Mouse (Mus musculus) erythroblast, embryonic 14.5 days (primary cell): Measurements from ENCODE around the gene Alpk3. TPM values are rescaled to one million over a fixed set of nuclear protein-coding genes. Genes with fewer than 3 reads are reported as not detected.

Source experiments
- H3K27me3 ChIP-seq: 2 replicates; pipeline ENCODE4 v1.6.1; 2012; ENCODE audit warnings: inconsistent platforms; ENCODE audit not compliant: control insufficient read depth
- H3K36me3 ChIP-seq: 2 replicates; pipeline ENCODE4 v1.6.1; 2012; ENCODE audit warnings: mild to moderate bottlenecking, inconsistent platforms; ENCODE audit not compliant: control insufficient read depth
- H3K4me1 ChIP-seq: 2 replicates; pipeline ENCODE4 v1.6.1; 2012; ENCODE audit warnings: inconsistent platforms; ENCODE audit not compliant: control insufficient read depth
- H3K4me3 ChIP-seq: replicated peaks from 2 replicates; pipeline ENCODE3; 2012; ENCODE audit warnings: moderate library complexity, mild to moderate bottlenecking, inconsistent platforms
- H3K9me3 ChIP-seq: 2 replicates; pipeline ENCODE4 v1.6.1; 2012; ENCODE audit warnings: low read length, inconsistent platforms, mixed read lengths; ENCODE audit not compliant: control insufficient read depth
- GATA1 ChIP-seq: IDR thresholded peaks from 2 replicates; pipeline ENCODE4 v1.6.1; 2012; ENCODE audit warnings: low read length, inconsistent platforms, mixed read lengths
- TAL1 ChIP-seq: IDR thresholded peaks from 3 replicates; pipeline ENCODE4 v1.6.1; 2012; ENCODE audit warnings: low read length, inconsistent platforms, mixed read lengths
- polyA plus RNA-seq: library from polyadenylated mRNA; stranded (reverse); fragments of >175 nt; gene quantifications from 2 replicates; pipeline ENCODE4 v1.2.3, GENCODE M21; 2012

The Alpk3 gene
- polyA plus RNA-seq, 1 experiment = 0.01 TPM

DNA sequence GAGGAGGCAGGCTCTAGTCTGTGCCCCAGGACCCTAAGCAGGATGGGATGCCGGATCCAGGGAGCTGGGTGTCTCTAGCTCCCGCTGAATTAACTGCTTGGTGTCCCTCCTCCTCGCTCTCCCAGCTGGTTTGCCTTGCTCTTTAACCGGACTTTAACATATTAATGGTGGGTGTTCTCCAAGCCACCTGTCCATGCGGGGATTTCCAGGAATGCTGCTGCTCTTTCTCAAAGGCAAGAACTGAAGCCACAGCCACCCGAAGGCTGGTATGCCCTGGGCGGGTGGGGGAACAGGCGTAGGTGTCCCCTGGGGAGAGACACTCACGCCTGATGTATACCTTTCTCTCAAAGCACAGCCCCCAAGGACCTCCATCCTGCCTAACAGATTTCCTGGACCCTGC, 5.9 kb downstream of the Alpk3 start:
- H3K4me1 ChIP-seq = peaks cover 12% of the 10 kb centered on the region

DNA sequence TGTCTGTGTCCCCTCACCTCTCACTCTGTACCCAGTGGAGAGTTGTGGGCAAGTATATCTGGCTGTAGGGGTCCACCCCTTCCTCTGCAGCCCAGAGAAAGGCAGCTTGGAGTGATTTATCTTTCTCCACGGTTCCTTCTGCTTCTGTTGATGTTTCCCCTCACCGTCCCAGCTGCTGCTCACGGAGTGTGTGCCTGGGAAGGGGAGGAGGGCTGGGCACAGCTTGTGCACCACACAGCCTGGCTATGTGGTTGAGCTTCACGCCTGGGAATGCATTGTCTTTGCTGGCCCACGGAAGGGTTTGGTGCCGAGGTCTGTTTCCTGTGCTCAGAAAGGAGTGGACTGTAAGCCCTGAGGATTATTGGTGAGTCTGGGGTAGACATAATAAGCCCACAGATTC, 9.3 kb downstream of the Alpk3 start:
- Histone ChIP-seq H3K36me3 (no peaks in the 10 kb centered on the region), H3K27me3 (peaks cover 2% of the 10 kb centered on the region; the same call in 1 of the 2 replicates), H3K4me1 (no peaks in the 10 kb centered on the region)

More for the DNA sequence above, 5.9 kb downstream of the Alpk3 start:
- Histone ChIP-seq H3K4me3 (no peak overlapping the region), H3K9me3 (no peaks in the 10 kb centered on the region), H3K27me3 (peaks cover 2% of the 10 kb centered on the region; the same call in 1 of the 2 replicates), H3K36me3 (no peaks in the 10 kb centered on the region)
- TF ChIP-seq GATA1 (no peak), TAL1 (no peak)

DNA sequence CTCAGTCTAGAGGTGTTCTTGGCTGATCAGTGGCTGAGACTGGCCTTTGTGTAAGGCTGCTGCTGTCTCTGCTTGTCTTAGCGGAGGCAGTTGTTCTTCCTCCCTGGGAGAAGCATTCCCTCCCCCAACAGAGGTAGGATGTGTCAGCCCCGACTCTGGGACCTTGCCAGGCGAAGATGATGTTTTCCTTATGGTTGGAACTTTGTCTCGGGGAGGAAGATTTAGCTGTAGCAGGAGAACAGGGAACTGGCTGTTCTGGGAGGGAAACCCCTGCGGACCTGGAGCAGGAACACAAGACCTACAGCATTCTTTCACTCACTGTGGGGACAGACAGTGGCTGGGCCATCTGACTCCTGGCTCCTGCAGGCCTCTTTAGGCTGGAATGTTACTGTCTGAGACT, 15.1 kb downstream of the Alpk3 start:
- Histone ChIP-seq H3K9me3 (peaks cover 2% of the 10 kb centered on the region; the same call in 1 of the 2 replicates), H3K27me3 (no peaks in the 10 kb centered on the region), H3K4me3 (no peak overlapping the region), H3K4me1 (peaks cover 10% of the 10 kb centered on the region), H3K36me3 (no peaks in the 10 kb centered on the region)
- TF ChIP-seq TAL1 (no peak), GATA1 (no peak)

More for the DNA sequence above, 9.3 kb downstream of the Alpk3 start:
- H3K4me3 ChIP-seq = no peak overlapping the region
- no peaks in the 10 kb centered on the region for H3K9me3 ChIP-seq
- TF ChIP-seq GATA1 = no peak
- no peak for TF ChIP-seq TAL1

DNA sequence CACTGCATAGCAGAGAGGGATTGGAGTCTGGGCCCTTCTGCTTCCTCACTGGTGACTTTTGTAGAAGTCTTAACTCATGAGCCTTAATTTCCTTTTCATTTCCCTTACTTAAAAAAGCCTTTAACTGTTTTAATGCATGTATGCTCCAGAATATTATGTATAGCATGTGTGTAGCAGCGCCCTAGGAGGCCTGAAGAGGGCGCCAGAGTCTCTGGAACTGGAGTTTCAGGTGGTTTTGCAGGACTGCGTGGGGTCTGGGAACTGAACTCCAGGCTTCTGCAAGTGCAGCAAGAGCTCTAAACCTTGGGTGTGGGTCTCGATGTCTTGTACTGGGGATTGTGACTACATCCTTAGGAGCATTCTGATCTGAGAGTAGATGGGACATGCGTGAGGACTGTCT, 15.9 kb downstream of the Alpk3 start:
- TF ChIP-seq GATA1 (no peak), TAL1 (no peak)
- no peaks in the 10 kb centered on the region for H3K36me3 ChIP-seq
- peaks cover 10% of the 10 kb centered on the region for H3K4me1 ChIP-seq
- H3K9me3 ChIP-seq = peaks cover 2% of the 10 kb centered on the region; the same call in 1 of the 2 replicates
- no peaks in the 10 kb centered on the region for H3K27me3 ChIP-seq
- H3K4me3 ChIP-seq = no peak overlapping the region

GRCm38 (mm10) chr7:81074546-81074945, 17.1 kb downstream of the Alpk3 start:
- no peaks in the 10 kb centered on the region for H3K27me3 ChIP-seq
- H3K9me3 ChIP-seq = peaks cover 2% of the 10 kb centered on the region; the same call in 1 of the 2 replicates
- no peak overlapping the region for H3K4me3 ChIP-seq
- peaks cover 10% of the 10 kb centered on the region for H3K4me1 ChIP-seq
- no peaks in the 10 kb centered on the region for H3K36me3 ChIP-seq
- TF ChIP-seq GATA1 = no peak
- no peak for TF ChIP-seq TAL1

GRCm38 (mm10) chr7:81075299-81075698, 17.9 kb downstream of the Alpk3 start:
- TF ChIP-seq TAL1 = no peak
- no peak for TF ChIP-seq GATA1
- no peaks in the 10 kb centered on the region for H3K36me3 ChIP-seq
- H3K27me3 ChIP-seq = no peaks in the 10 kb centered on the region
- no peak overlapping the region for H3K4me3 ChIP-seq
- peaks cover 10% of the 10 kb centered on the region for H3K4me1 ChIP-seq
- peaks cover 2% of the 10 kb centered on the region; the same call in 1 of the 2 replicates for H3K9me3 ChIP-seq

- H3K36me3 ChIP-seq = no peaks in the 10 kb centered on the region
- H3K4me1 ChIP-seq = peaks cover 10% of the 10 kb centered on the region
- H3K27me3 ChIP-seq = no peaks in the 10 kb centered on the region
- H3K4me3 ChIP-seq = no peak overlapping the region
- TF ChIP-seq GATA1 = no peak
- TF ChIP-seq TAL1 = no peak
- peaks cover 2% of the 10 kb centered on the region; the same call in 1 of the 2 replicates for H3K9me3 ChIP-seq
These were observed 18.3 kb downstream of the Alpk3 start for GRCm38 (mm10) chr7:81075732-81076131.

DNA sequence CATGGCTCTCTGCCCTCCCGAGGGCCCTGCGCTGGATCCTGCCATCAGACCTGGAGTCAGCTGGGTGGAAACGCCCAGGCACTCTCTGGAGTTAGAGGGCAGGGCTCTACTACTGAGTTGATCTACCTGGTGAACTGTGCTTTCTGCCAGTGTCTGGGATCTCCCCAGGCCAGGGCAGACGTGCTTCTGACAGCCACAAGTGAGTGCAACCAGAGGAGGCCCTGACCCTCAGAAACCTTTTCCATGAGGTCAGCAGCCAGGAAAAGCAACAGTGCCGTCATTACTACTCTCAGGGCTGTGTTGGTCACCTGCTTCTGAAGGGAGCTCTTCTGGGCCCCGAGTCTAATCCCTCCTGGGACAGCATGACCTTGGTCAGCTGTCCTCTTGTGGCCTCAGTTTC, 19.6 kb downstream of the Alpk3 start:
- Histone ChIP-seq H3K36me3 (no peaks in the 10 kb centered on the region), H3K4me3 (no peak overlapping the region), H3K9me3 (peaks cover 2% of the 10 kb centered on the region; the same call in 1 of the 2 replicates), H3K4me1 (peaks cover 10% of the 10 kb centered on the region), H3K27me3 (no peaks in the 10 kb centered on the region)
- TF ChIP-seq GATA1 (no peak), TAL1 (no peak)

- H3K4me3 ChIP-seq = no peak overlapping the region
- no peaks in the 10 kb centered on the region for H3K27me3 ChIP-seq
- peaks cover 10% of the 10 kb centered on the region for H3K4me1 ChIP-seq
These were observed 21.3 kb downstream of the Alpk3 start for GRCm38 (mm10) chr7:81078740-81079139.

More at GRCm38 (mm10) chr7:81078740-81079139, 21.3 kb downstream of the Alpk3 start:
- Histone ChIP-seq H3K9me3 (no peaks in the 10 kb centered on the region), H3K36me3 (no peaks in the 10 kb centered on the region)
- TF ChIP-seq GATA1 = no peak
- TF ChIP-seq TAL1 = no peak
